Mouse (Mus musculus) lung, postnatal 0 days (tissue): ENCODE measurements around the gene Pisd.
"Not testable (repeated sequence)": the region's sequence is repeated elsewhere in the genome, so short reads cannot be mapped to it uniquely, and the experiment has no call there.

ENCODE experiments used
- CTCF ChIP-seq: IDR thresholded peaks from 2 replicates; pipeline ENCODE4 v1.5.1; 2016; ENCODE audit warnings: antibody characterized with exemption, mild to moderate bottlenecking
- EP300 ChIP-seq: IDR thresholded peaks from 2 replicates; pipeline ENCODE4 v1.6.1; 2016; ENCODE audit warnings: antibody characterized with exemption, mild to moderate bottlenecking, control low read depth

DNA sequence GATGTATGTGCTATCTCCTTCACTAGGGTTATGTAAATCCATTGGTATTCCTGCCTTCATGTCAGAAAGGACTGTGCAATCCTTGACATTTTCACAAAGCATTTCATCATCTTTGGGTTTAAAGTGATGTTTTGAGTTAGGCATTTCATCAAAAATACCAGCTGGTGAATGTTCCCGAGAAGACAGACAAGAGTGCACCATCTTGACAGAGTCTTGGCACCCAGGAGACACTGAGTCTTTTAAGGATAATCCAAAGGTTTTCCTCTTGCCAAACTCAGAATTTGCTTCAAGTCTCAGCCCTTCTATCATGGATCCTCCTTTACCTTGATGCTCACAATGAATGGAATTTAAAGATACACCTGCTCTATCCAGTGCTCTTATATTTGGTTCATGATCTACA, 43.3 kb upstream of the Pisd start:
- not testable (repeated sequence) for TF ChIP-seq CTCF, EP300
